Comparison of ENCODE assay signal across 8 mouse cellular contexts in the genomic region with DNA sequence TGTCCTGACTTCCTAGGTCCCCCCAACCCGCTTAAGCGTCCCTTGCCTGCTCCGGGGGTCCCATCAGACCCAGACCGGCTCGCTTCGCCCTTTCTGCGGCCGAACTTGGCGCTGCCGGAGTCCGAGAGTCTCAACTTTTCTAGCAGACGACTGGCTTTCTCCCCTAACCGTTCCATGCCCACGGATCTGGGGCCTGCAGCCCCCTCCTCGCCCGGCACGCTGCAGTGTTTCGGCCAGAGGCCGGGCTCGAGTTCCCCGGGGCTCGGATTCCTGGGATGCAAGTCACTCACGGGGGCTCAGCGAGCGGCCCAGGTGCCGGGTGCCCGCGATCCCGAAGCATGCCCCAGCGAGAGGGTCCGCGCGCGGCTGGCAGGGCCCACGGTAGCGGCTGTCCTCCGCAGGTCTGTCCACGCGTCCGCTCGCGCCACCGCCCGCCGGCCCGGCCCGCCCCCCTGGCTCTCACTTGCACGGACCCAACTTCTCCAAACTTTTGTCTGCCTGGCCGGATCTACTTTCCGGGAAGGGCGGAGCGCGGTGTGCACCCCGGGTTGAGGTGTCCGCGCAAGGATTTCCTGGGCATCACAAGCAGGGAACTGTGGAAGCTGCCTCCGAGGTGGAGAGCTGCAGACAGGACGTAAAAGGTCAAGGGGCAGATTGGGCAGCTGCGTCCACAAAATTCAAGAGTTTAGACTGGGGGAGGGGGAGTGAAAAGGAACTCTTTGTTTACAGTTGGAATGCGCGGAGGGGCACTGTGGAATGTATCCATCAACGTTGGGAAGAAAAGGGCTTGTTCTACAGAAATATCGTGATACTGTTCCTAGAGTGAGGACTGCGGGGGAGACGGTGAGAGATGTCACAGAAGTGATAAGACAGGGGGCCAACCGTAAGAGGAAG. TPM values are rescaled to one million over a fixed set of nuclear protein-coding genes. Genes with fewer than 3 reads are reported as not detected.
A peak's percentile ranks its signal among the peaks of the same experiment; 100 is the strongest.
DNase-seq lines count a peak whose midpoint lies in the region; ATAC-seq and TF ChIP-seq lines count a peak whose summit lies in the region.

Gene Ajuba, minus strand, starts transcription at position 470 of the 894 bp plus-strand sequence.

- H3K9ac ChIP-seq in forebrain, postnatal 0 days: peak within 1 kb of the TSS; percentile 40
- peak within 1 kb of the TSS; percentile 94 for H3K9ac ChIP-seq in lung, embryonic 15.5 days

- H3K36me3 ChIP-seq in E14TG2a.4 (ENCODE audit: insufficient read depth, low read length): peaks cover 30% of the 10 kb centered on the region
- H3K36me3 ChIP-seq in forebrain, postnatal 0 days (ENCODE audit: insufficient read depth): no peaks in the 10 kb centered on the region
- no peaks in the 10 kb centered on the region for H3K36me3 ChIP-seq in lung, embryonic 15.5 days

- 1% methylated on average over 66 of the region's 66 CpGs for WGBS in forebrain, postnatal 0 days
- WGBS in large intestine, adult 2 months: under 1% methylated on average over 66 of the region's 66 CpGs
- WGBS in lung, embryonic 15.5 days: under 1% methylated on average over 66 of the region's 66 CpGs
- WGBS in olfactory bulb, adult 2 months: under 1% methylated on average over 66 of the region's 66 CpGs

- H3K27me3 ChIP-seq in E14TG2a.4 (ENCODE audit: insufficient read depth, low read length): no peaks in the 10 kb centered on the region
- H3K27me3 ChIP-seq in forebrain, postnatal 0 days (ENCODE audit: insufficient read depth, low read length): peaks cover 14% of the 10 kb centered on the region
- no peaks in the 10 kb centered on the region for H3K27me3 ChIP-seq in lung, embryonic 15.5 days

- H3K9me3 ChIP-seq in E14TG2a.4 (ENCODE audit: low read length): no peaks in the 10 kb centered on the region
- H3K9me3 ChIP-seq in forebrain, postnatal 0 days (ENCODE audit: low read length): no peaks in the 10 kb centered on the region
- no peaks in the 10 kb centered on the region for H3K9me3 ChIP-seq in lung, embryonic 15.5 days

- TF ChIP-seq POLR2A in brain, embryonic 14.5 days (IDR thresholded peaks at IDR 0.05; ENCODE audit: borderline replicate concordance, extremely low read depth, insufficient read depth, insufficient read length, poor library complexity, severe bottlenecking): peak; percentile 88
- TF ChIP-seq POLR2A in olfactory bulb, adult 2 months (IDR thresholded peaks at IDR 0.05; ENCODE audit: insufficient read depth, low read depth, low read length): no peak

- H3K27ac ChIP-seq in forebrain, postnatal 0 days (ENCODE audit: low read depth, low read length): peak within 1 kb of the TSS; percentile 50
- H3K27ac ChIP-seq in lung, embryonic 15.5 days: peak within 1 kb of the TSS; percentile 97
- H3K27ac ChIP-seq in olfactory bulb, adult 2 months (ENCODE audit: insufficient read depth, low read depth, low read length): no peak within 1 kb of the TSS

- H3K4me3 ChIP-seq in E14TG2a.4 (replicated peaks; ENCODE audit: low read length): peak within 1 kb of the TSS; percentile 97
- peak within 1 kb of the TSS; percentile 52 for H3K4me3 ChIP-seq in forebrain, postnatal 0 days (ENCODE audit: low read depth, low read length)
- peak within 1 kb of the TSS; percentile 81 for H3K4me3 ChIP-seq in lung, embryonic 15.5 days
- H3K4me3 ChIP-seq in olfactory bulb, adult 2 months (ENCODE audit: insufficient read depth, low read depth, low read length): peak within 1 kb of the TSS; percentile 51

- H3K4me2 ChIP-seq in forebrain, postnatal 0 days (ENCODE audit: low read depth): peak within 1 kb of the TSS; percentile 84
- peak within 1 kb of the TSS; percentile 62 for H3K4me2 ChIP-seq in lung, embryonic 15.5 days

- peak; percentile 96 for DNase-seq in brain, embryonic 14.5 days (ENCODE audit: low read depth)
- DNase-seq in forebrain, postnatal 0 days: peak; percentile 86
- DNase-seq in heart, postnatal 25 days (ENCODE audit: low spot score): peak; percentile 86
- DNase-seq in large intestine, adult 2 months (ENCODE audit: low read depth, low spot score): peak; percentile 61
- DNase-seq in thymus, postnatal 10 days (ENCODE audit: low spot score in 2 of 2): peak; percentile 20 to 28

- peak; percentile 70 for ATAC-seq in forebrain, postnatal 0 days
- peak; percentile 74 for ATAC-seq in lung, embryonic 15.5 days (ENCODE audit: borderline replicate concordance, extremely low read depth, low FRiP score, low TSS enrichment)

- peaks cover 60% of the 10 kb centered on the region for H3K4me1 ChIP-seq in E14TG2a.4 (replicated peaks; ENCODE audit: low read depth, low read length)
- H3K4me1 ChIP-seq in forebrain, postnatal 0 days (ENCODE audit: insufficient read depth): no peaks in the 10 kb centered on the region; the same call in 1 of the 2 replicates
- peaks cover 37% of the 10 kb centered on the region for H3K4me1 ChIP-seq in lung, embryonic 15.5 days
- peaks cover 21% of the 10 kb centered on the region for H3K4me1 ChIP-seq in olfactory bulb, adult 2 months (ENCODE audit: control insufficient read depth, insufficient read depth, low read length)

- TF ChIP-seq CTCF in E14TG2a.4 (conservative IDR thresholded peaks at IDR 0.05; ENCODE audit: low read length): no peak
- no peak for TF ChIP-seq CTCF in brain, embryonic 14.5 days (IDR thresholded peaks at IDR 0.05; ENCODE audit: borderline replicate concordance, extremely low read depth, insufficient read depth, insufficient read length)
- no peak for TF ChIP-seq CTCF in forebrain, postnatal 0 days (IDR thresholded peaks at IDR 0.05; ENCODE audit: low read depth)
- no peak for TF ChIP-seq CTCF in olfactory bulb, adult 2 months (IDR thresholded peaks at IDR 0.05; ENCODE audit: insufficient read depth, low read depth, low read length)

- intact Hi-C loops in heart, postnatal 25 days (cut with DNase I): loop anchor here (10.0 kb wide), 1 partner anchor 353 kb away; no protein-coding TSS in a partner anchor

RNA-seq across cellular contexts. Expression of gene Ajuba, which starts in this region (rescaled TPM):
- polyA plus RNA-seq in brain, embryonic 14.5 days (2012; rRNA removed): 17.6 and 17.9 TPM in 2 replicates
- 4.4 and 6.6 TPM in 2 replicates for total RNA-seq in forebrain, postnatal 0 days (2014; rRNA removed)
- polyA plus RNA-seq in forebrain, postnatal 0 days (2015; fragmentation: Nextera tagmentation; extraction: Ambion mirVana): 4.4 and 4.5 TPM in 2 replicates
- total RNA-seq in heart, postnatal 25 days (2021): 1 to 10 TPM; 6.0 to 6.5 TPM
- 3.4 and 3.5 TPM in 2 replicates for polyA plus RNA-seq in large intestine, adult 2 months (2012; rRNA removed)
- polyA plus RNA-seq in lung, embryonic 15.5 days (2015; fragmentation: Nextera tagmentation; extraction: Ambion mirVana): 49.0 and 52.8 TPM in 2 replicates
- not detected in 2 replicates for polyA plus RNA-seq in olfactory bulb, adult 2 months (2012; ENCODE audit: insufficient read depth, insufficient read length, low replicate concordance, missing spikeins)

Comparison
In these comparisons a context has a peak if more than half of its experiments do, and no peak if none do; other contexts are left out.
1. DNase-seq: peak in every context shown above with its lines; median percentile 96 in brain, embryonic 14.5 days; 86 in forebrain, postnatal 0 days; 86 in heart, postnatal 25 days; 61 in large intestine, adult 2 months; 24 in thymus, postnatal 10 days.